Mouse (Mus musculus) retina, adult 2 months (tissue): Measurements from ENCODE around the gene Krt1.

Experiments used
- DNase-seq: peaks from one replicate; pipeline ENCODE4 v3.0.0-alpha.2; 2012; ENCODE audit warnings: low read depth, low spot score

Krt1 gene

DNA sequence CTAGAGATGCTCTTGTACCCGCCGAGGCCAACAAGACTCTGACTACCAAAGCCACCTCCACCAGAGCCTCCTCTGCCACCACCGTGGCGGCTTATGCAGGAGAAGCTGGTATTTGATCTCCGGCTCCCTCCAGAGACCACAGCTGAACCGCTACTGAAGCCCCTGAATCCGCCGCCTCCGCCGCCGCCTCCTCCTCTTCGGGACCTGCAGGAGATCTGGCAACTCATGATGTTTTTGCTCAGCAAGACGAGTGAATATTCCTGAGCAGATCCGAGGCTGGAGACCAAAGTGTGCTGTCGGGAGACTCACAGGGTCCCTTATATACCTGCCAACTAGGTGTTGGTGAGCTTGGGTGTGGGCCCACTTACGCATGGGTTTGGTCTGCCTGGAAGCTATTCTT is 32.7 kb downstream of the Krt1 start, which contains the start of gene Krt2:
Gene Krt2 (minus strand): TSS at position 295 of the 400 bp plus-strand sequence.
- no peak for DNase-seq

DNA sequence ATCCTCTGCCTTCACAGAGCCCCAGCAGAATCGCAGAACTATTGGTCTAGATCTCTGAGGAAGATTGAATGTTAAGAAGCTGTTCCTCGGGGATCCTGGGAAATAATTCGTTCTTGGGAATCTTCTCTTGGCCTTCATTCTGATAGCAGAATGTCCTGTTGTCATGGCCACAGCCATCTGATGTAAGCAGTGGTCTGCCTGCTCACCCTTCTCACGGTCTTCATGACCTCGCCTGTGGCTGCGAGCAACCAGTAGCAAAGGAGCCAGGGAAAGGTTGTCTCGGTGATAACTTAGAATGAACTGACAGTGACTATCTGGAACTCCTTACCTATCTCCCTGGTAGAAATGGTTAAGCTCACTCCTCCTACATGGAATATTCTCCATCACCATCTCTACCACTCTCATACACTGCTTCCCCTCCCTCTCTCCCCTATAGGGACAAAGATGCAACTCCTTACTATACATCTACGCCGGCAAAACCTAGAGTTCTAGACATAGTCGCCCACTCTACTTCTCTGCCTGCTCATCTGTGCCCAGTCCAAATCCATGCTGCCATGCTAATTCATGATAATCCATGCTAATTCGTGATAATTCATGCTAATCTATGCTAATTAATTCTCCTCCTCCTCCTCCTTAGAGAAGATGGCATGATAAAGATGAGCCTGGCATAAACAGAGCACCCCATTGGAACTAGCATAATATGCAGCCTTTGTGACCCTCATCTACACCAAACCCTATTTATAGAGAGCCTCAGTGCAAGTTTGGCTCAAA is 47.4 kb downstream of the Krt1 start:
- DNase-seq = no peak

GRCm38 (mm10) chr15:101802296-101802835 is 48.2 kb downstream of the Krt1 start, which contains the start of gene Krt73:
TSS of gene Krt73 (minus strand) at chr15:101802346.
- no peak for DNase-seq
